Mouse (Mus musculus) erythroblast, adult 5-6 weeks (primary cell): ENCODE data around the gene Podn. TPM values are rescaled to one million over a fixed set of nuclear protein-coding genes. Genes with fewer than 3 reads are reported as not detected.
A peak's percentile ranks its signal among the peaks of the same experiment; 100 is the strongest.
"Not testable (repeated sequence)": the region's sequence is repeated elsewhere in the genome, so short reads cannot be mapped to it uniquely, and the experiment has no call there.

Experiments used
- ATAC-seq: replicated peaks from 2 replicates; pipeline ENCODE4 v1.8.0; 2016; ENCODE audit warnings: moderate number of reproducible peaks, mild to moderate bottlenecking, moderate TSS enrichment, inconsistent platforms; ENCODE audit not compliant: poor library complexity, low FRiP score, severe bottlenecking
- total RNA-seq, 2 experiments: library from RNA; stranded (forward) in 1 of 2; stranded (reverse) in 1 of 2; fragments of 150-400 nt in 1 of 2; fragments of 200-764, 138-1000 nt in 1 of 2; gene quantifications; 2 replicates each; pipeline versions ENCODE4 v1.2.3 to v1.2.4; 2015 to 2017; ENCODE audit warnings: low replicate concordance in 2 of 2

Podn gene
- total RNA-seq, 2 experiments from 2014 or later: not detected

DNA sequence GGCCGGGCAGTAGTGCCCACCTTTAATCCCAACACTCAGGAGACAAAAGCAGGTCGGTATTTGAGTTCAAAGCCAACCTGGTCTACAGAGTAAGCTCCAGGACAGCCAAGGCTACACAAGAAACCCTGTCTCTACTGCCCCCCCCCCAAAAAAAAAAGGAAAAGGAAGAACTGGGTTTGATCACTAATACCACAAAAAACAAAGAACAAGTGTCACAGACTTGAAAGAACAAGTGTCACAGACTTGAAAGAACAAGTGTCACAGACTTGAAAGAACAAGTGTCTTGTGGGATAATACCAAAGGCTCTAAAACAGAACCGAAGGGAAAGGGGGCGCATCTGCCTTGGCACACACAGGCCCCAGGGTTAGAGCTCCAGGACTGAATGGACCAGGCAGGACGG lies 15.4 kb downstream of the Podn start:
- ATAC-seq: no peak

DNA sequence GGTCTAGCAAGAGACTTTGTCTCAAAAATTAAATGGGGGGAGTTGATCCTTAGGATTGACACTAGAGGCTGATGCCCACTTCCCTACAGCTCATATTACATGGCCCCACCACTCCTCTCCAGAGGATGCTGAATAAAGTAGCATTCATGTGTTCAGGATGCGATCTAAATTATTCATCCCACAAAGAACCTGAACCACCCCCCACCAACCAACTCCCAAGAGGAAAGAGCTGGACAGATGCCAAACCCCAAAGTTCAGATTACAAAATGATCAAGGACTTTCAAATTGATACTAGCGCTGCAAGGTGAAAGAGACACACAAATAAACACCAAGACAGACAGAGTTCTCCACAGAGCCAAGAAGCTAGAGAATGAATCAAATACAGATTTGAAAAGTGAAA lies 16.5 kb downstream of the Podn start:
- no peak for ATAC-seq

DNA sequence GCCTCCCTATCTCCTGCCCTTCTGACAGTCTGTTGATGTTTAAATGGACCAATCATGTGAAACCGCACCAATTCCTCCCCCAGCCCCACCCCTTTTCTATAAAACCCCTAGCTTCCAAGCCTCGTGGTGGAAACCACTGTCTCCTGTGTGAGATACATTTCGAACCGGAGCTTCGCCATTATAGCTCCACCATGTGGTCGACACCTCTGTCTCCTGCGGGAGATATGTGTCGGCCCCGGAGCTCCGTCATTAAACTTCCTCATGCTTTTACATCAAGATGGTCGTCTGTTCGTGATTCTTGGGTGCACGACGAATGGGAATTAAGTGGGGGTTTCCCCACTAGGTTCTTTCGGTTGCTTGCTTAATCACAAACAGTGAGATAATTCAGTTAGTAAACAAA lies 17.1 kb downstream of the Podn start:
- ATAC-seq: not testable (repeated sequence)

DNA sequence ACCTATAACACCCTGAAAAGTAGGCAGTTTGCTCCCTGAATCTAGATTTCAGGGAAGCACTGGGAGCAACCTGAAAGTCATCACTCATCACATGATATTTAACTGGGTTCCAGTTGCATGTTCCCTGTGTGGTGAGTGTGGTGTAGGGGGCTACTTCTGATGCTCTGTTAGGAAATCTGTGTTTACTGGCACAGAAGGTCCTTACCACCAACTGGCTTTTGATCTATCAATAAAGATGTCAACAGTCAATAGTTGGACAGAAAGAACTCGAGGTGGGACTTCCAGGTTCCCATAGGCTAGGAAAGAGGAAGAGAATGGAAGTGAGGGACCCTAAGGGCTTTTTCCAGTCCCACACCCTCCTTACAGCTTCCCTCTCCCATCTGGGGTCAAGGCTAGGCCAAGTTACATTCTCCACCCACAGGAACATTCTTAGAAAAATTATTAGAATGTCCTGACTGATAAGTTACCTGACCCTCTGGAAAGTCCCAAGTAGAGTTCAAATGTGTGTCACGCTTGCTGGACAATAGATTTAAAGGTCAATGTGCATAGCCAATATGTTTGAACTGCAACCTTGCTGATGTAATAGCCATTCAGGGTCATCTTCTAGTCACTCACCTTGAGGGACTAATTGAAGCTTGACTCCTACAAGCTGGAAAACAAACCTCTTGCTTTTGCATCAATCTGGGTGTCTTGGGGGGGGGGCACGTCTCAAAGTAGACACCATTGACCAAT lies 18.9 kb downstream of the Podn start:
- ATAC-seq: no peak

DNA sequence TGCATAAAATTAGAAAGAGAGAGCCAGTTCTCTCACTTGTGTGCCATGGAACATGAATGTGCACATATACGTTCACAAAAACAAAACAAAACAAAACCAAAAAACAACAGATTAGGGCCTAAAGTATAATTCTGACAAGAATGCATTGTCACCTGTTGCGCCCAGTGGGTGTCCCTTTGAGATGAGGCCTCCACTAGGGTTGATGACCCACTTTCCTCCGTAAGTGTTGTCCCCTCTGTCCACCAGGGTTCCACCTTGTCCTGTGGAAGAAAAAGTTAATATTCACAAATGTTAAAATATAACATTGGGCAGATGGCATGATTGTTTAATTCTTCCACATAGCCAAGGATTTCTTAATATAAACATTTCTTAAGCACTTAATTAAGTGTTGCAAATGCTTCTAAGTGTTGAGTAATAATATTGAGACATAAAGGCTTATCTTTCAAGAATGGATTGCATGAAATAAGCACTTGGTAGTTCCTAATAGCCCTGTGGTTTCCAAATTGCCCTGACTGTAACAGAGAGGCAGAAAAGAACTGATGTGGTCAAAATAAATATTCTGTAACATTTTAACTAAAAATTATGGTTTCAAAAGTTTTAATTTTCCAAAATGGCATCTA lies 21.9 kb downstream of the Podn start:
- no peak for ATAC-seq

DNA sequence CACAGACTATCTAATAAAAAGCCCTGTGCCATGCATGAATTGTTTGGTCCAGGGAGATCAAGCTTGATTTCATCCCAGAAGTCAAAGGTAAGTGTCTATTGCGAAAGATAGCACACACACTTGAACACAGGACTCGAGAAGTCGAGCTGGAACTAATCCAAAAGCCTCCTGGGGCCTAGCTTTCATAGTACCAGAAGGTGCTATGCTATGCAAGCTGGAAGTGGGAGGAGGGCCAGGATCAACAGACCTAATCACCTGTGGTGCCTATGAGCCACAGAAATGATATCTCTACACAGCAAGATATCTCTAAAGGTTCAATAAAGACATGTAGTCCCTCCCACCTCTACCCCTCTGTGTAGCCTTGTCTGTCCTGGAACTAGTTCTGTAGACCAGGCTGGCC lies 24.2 kb downstream of the Podn start:
- ATAC-seq: no peak

DNA sequence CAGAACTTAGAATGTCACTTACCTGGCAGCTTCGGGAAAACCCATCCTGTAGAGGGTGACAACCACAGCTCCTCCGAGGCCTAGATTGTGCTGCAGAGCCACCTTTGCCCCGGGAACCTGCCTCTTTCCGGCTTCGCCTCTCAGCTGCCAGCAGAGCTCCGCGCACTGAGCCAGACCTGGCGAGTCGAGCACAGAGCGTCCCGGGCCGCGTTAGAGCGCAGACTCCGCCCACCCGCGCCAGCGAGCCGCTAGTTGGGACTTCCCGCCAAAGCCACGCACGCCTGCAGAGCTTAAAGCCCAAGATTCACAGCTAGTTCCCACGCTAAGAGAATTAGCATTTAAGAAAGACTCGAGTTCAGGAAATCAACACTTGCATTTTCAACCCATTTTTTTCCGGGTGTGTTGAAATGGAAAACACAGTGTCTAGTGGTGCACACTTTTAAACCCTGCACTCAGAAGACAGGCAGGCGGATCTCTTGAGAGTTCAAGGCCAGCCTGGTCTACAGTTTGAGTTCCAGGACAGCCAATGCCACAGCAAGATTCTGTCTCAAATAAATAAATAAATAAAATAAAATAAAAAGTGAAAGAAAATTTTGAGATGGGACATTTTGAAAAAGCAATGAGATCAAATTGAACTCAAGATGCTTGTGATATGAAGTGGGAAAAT lies 24.9 kb downstream of the Podn start:
- peak; percentile 99 for ATAC-seq

DNA sequence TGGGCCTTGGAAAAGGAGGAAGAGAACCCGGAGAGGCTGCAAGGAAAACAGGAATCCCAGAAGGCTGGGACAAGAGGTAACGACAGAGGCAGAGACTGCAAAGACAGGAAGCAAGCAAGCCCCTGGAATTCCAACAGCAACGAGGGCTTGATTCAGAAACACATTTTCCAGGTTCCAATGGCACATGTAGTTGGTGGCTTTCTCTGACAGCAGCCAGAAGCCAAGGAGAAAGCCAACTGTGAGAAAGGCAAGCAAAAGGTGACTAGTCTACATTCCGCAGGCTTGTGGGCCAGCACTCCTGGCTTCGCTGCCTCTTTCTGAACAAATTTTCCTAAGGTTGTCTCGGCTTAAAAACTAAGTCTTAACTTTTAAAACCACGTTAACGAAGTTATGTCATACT lies 25.5 kb downstream of the Podn start:
- 0 out of 2 replicates have a peak, but pooled peaks have one; percentile 43 for ATAC-seq

DNA sequence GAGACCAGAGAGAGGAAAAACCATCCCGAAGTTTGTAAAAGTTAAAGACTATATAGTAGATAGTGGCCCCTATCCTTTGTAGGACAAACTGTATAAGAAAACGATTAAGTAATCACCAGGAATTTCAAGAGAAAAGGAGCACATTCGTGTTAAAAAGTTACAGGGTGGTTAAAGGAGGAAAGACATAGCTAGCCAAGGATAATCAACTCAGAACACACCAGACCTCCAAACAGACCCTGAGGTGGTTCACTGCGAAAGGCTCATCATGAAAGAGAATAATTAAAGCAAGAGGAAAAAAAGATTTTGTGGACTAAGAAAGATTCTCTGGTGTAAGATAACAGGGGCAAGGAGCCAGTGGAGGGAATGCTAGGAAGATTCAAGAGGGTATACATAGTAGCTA lies 26.0 kb downstream of the Podn start:
- no peak for ATAC-seq

DNA sequence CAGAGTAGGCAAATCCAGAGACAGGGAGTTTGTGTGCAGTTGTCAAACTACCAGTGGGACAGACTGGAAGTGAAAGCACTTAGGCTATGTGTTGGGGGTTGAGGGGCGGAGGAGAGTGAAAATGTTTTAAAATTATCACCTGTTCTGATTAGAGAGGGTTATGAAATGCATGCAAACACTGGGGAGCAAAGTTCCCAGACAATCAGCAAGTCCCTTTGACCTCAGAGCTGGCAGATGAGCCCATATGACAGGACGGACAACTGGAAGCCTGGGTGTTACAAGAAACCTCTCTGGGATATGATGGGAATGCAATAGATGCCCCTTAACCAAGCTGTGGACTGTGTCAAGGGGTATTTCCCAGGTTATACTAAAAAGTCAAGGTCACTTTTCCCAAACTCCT lies 28.2 kb downstream of the Podn start:
- ATAC-seq: no peak

DNA sequence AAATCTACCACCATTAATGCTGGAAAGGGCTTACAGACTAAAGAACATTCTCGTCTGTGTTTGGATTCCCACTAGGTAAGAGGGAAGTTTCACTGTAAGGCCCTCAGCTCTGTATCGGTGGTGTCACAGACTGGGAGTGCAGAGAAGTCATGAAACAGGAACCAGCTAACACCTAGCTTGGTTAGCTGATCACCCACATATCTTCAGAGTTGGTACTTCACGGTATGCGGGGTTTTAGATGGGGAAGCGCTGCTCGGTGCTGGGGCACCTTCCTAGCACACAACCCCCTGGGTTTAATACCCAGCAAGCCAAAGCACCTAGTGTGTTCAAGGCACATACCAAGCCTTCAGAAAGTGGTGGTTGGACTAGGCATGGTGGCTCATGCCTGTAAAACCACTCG lies 29.0 kb downstream of the Podn start:
- no peak for ATAC-seq

DNA sequence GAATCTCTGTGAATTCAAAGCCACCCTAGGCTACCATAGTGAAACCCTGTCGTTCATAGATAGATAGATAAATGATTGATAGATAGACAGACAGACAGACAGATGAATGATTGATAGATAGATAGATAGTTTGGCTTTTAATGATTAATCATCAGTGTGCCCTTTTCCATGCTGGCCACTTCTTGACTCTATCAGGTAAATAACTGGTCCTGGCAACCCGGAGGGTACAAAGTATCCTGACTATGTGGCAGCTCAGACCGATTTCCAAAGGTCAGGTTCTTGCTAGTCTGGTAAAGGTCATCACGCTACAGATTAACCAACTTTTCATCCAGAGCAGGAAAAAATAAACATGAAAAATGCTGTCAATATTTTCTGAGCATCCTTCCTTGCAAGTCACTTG lies 29.7 kb downstream of the Podn start:
- no peak for ATAC-seq

DNA sequence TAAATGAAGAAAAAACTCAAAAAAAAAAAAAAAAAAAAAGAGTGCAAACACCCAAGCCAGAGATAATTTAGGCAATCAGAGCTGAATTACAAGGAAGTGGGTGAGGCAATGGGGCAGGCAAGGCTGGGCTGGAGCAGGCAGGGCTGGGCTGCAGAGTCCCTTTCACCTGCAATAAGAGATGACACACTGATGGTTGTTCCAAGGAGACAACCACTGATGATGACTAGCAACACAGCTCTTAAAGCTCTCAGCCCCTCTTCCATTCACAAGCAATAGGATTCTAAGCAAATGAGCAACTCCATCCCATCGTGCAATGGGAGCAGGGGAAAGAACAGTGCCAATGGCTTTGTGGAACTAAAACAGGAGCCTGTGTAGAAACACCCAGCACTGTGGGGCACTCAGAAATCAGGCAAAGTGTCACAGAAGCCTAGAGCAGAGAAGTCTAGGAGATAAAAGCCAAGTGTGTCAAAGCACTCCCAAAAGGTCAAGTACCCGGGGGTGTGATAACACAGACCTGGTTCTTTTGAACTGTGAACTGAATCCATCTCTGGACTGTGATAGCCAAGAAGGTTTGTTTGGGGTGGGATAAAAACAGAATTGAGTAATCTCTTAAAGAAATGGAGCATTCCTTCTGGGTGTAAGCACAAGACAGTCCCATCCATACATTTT lies 30.9 kb downstream of the Podn start:
- ATAC-seq: no peak

DNA sequence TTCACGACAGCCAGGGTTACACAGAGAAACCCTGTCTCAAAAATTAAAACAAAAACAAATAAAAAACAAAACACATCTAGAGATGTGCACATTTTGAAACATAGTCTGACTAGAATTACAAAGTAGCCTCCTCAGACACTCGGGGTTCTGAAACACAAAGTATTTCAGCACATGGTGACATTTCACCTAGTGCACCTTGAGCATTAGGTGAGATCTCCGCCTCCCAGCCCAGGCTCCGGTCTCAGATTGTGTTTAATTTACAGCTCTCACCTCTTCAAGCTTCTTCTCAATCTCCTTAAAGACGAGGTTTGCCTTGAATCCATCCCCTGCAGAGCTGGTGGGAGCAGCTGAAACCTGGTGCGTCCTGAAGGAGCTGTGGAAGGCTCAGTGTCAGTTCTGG lies 32.6 kb downstream of the Podn start:
- ATAC-seq: no peak

DNA sequence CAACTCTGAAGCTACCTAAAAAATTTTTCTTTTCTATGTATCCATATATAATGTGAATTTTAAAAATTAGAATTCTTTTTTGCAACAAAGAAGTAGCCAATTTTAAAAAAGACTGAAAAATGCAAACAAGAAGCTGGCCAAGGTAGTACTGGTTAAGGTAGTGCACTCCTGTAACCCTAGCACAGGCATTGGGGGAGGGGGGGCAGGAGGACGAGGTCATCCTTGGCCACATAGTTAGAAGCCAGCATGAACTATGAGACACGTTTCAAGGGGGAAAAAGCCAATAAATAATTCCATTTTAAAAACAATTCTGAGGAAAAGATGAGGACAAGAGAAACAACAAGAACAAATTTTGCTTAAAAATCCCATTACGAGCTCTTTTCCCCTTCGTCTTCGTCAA lies 33.7 kb downstream of the Podn start:
- no peak for ATAC-seq

DNA sequence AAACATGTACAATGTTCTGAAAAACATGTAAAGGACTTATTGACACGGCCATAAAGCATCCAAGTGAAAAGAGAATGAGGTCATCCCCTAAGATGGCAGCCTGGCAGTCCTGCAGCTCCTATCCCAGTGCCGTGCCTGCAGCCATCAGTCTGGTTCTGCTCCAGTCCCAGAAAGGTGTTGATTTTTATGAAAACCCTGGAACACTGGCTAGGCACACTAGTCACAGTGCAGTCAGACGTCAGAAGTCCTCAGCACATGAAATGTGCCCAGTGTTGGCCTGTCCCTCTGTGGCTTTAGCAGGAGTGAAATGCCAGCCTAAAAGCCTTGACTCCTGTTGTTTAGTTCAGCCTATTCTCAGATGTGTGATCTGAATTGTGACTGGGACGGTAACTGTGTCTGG lies 35.5 kb downstream of the Podn start:
- no peak for ATAC-seq

DNA sequence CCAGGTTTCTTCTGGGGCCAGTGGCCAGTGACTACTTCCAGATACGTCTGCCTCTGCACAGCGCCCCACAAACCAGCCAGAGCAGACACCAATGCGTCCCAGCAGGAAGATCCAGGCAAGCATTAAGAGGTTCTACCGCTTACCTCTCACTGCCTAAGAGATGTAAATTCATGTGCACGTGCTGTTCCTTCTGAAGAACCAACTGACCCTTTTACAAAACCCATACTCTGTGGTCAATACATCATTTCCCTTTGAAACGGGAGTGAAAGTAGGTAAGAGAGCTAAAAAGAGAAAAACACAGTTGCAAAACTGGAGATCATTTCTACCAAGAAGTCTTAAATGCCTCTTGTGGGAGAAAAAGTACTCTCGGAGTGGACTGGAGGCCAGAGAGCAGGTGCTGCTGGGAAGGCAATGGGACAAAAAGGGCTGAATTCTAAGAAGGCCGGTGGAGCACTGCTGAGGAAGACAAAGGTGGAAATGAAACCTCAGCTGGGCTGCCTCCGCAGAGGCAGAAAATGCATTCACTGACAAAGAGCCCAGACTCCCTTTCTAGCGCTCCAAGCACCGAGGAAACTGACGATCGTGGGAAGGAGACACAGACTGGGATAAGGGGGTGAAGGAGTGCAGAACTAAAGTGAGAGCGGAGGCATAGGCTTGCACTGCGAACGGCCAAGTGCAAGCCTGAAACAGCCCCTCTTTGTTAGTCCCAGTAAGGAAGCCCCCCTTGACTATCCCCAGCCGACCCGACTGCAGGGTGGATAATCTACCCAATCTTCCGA lies 36.5 kb downstream of the Podn start:
- no peak for ATAC-seq

DNA sequence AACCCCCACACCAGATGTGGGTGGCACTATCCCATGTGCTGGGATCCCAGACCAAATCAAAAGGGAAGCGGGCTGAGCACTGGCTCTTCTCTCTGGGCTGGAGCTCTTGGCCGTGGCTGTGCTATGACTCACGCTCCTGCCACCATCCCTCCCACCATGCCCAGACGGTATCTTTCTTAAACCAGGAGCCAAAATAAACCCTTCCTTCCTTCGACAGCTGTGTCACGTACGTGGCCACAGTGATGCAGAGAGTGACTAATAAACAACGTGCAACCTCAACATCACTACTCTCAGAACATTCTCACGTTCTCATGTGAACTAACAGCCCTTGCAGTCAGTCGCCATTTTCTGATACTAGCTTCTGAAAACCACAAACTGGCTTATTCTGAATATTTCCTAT lies 38.1 kb downstream of the Podn start:
- ATAC-seq: no peak

DNA sequence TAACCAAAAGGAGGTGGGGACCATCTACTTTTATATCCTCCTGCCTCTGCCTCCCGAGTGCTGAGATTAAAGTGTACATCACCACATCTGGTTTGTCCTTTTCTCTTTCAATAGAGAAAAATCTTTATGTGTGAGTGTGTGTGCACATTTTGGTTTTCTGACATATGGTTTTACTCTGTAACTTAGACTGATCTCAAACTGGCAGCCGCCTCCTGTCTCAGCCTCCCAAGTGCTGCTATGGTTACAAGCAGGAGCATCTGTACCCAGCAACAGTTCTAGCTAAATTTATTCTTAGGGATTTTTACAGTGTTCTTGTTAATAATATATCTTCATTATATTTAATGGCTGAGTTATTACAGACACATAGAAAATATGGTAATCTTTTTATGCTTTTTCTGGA lies 39.0 kb downstream of the Podn start:
- no peak for ATAC-seq

DNA sequence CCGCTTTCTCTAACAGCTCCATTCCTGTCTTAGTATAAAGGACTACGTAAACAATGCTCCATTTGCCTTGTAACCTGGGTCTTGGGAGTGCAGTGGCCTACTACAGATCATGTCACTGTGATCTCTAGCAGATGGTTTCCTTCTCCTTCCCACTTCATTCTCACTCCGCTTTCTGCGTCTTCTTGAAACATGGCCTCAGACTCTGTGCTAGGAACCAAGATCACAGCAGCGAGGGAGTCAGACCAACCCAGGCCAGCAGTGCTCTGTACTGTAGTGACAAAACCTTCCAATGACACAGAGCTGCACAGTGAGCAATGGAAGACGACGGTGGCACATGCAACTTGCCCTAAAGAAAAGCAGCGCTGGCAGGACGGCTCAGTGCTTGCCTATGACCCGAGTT lies 40.4 kb downstream of the Podn start:
- no peak for ATAC-seq
